Mouse (Mus musculus): ENCODE measurements at regions not wholly inside any gene's neighbourhood (a gene's known extent, or its start where the extent isn't known, plus 50 kb on each side); places are given as distances from the start of the nearest gene placed in this dataset.

- H3K27ac ChIP-seq (replicated peaks): no peak overlapping the region
- no peaks in the 10 kb centered on the region; the same call in 1 of the 2 replicates for H3K4me1 ChIP-seq
- no peaks in the 10 kb centered on the region for H3K9me3 ChIP-seq
- H3K4me3 ChIP-seq: no peak overlapping the region
- no peak overlapping the region for H3K9ac ChIP-seq (replicated peaks)
- no peaks in the 10 kb centered on the region for H3K36me3 ChIP-seq
- no peaks in the 10 kb centered on the region for H3K27me3 ChIP-seq
- no peak for ATAC-seq (replicated peaks)
- no peak overlapping the region for H3K4me2 ChIP-seq (replicated peaks)
Measured at GRCm38 (mm10) chr12:56233209-56233608, 112.5 kb downstream of the Mbip start.

GRCm38 (mm10) chr12:56224142-56224895, 121.4 kb downstream of the Mbip start:
- no peaks in the 10 kb centered on the region for H3K9me3 ChIP-seq
- no peak overlapping the region for H3K9ac ChIP-seq (replicated peaks)
- H3K27ac ChIP-seq (replicated peaks): no peak overlapping the region
- H3K36me3 ChIP-seq: no peaks in the 10 kb centered on the region
- H3K4me3 ChIP-seq: no peak overlapping the region
- H3K4me2 ChIP-seq (replicated peaks): no peak overlapping the region
- no peaks in the 10 kb centered on the region for H3K27me3 ChIP-seq
- WGBS: 94% methylated on average over 3 of the region's 3 CpGs
- H3K4me1 ChIP-seq: no peaks in the 10 kb centered on the region
- ATAC-seq (replicated peaks): no peak

GRCm38 (mm10) chr12:56193524-56193923, 152.2 kb downstream of the Mbip start:
- Histone ChIP-seq H3K4me2 (replicated peaks) (no peak overlapping the region), H3K27me3 (no peaks in the 10 kb centered on the region), H3K4me1 (no peaks in the 10 kb centered on the region), H3K4me3 (no peak overlapping the region), H3K9me3 (no peaks in the 10 kb centered on the region), H3K36me3 (no peaks in the 10 kb centered on the region), H3K27ac (replicated peaks) (no peak overlapping the region), H3K9ac (replicated peaks) (no peak overlapping the region)
- no peak for ATAC-seq (replicated peaks)
- WGBS: 87% methylated on average over 3 of the region's 3 CpGs

GRCm38 (mm10) chr12:56189562-56189961, 156.1 kb downstream of the Mbip start:
- 94% methylated on average over 12 of the region's 12 CpGs for WGBS
- no peaks in the 10 kb centered on the region for H3K9me3 ChIP-seq
- ATAC-seq (replicated peaks): no peak
- no peak overlapping the region for H3K4me2 ChIP-seq (replicated peaks)
- H3K27me3 ChIP-seq: no peaks in the 10 kb centered on the region
- H3K4me3 ChIP-seq: no peak overlapping the region
- no peaks in the 10 kb centered on the region for H3K4me1 ChIP-seq
- H3K36me3 ChIP-seq: no peaks in the 10 kb centered on the region
- H3K27ac ChIP-seq (replicated peaks): no peak overlapping the region
- no peak overlapping the region for H3K9ac ChIP-seq (replicated peaks)

- Histone ChIP-seq H3K4me3 (no peak overlapping the region), H3K36me3 (no peaks in the 10 kb centered on the region), H3K9me3 (no peaks in the 10 kb centered on the region), H3K27me3 (no peaks in the 10 kb centered on the region), H3K9ac (replicated peaks) (no peak overlapping the region), H3K27ac (replicated peaks) (no peak overlapping the region), H3K4me1 (no peaks in the 10 kb centered on the region), H3K4me2 (replicated peaks) (no peak overlapping the region)
- WGBS: 63% methylated on average over 3 of the region's 3 CpGs
- ATAC-seq (replicated peaks): no peak
Measured at GRCm38 (mm10) chr12:56160736-56161135, 185.0 kb downstream of the Mbip start.

- no peak overlapping the region for H3K9ac ChIP-seq (replicated peaks)
- H3K4me2 ChIP-seq (replicated peaks): no peak overlapping the region
- no peak overlapping the region for H3K4me3 ChIP-seq
- no peaks in the 10 kb centered on the region for H3K36me3 ChIP-seq
- H3K9me3 ChIP-seq: no peaks in the 10 kb centered on the region
- no peaks in the 10 kb centered on the region for H3K27me3 ChIP-seq
- H3K27ac ChIP-seq (replicated peaks): no peak overlapping the region
- WGBS: 74% methylated on average over 1 of the region's 1 CpGs
- ATAC-seq (replicated peaks): no peak
- H3K4me1 ChIP-seq: no peaks in the 10 kb centered on the region
Measured at GRCm38 (mm10) chr12:56144359-56144758, 201.3 kb downstream of the Mbip start.

GRCm38 (mm10) chr12:56143789-56144188, 201.9 kb downstream of the Mbip start:
- H3K27ac ChIP-seq (replicated peaks): no peak overlapping the region
- H3K36me3 ChIP-seq: no peaks in the 10 kb centered on the region
- no peak overlapping the region for H3K9ac ChIP-seq (replicated peaks)
- no peak overlapping the region for H3K4me3 ChIP-seq
- no peaks in the 10 kb centered on the region for H3K4me1 ChIP-seq
- ATAC-seq (replicated peaks): no peak
- no peaks in the 10 kb centered on the region for H3K27me3 ChIP-seq
- H3K9me3 ChIP-seq: no peaks in the 10 kb centered on the region
- no peak overlapping the region for H3K4me2 ChIP-seq (replicated peaks)
- 73% methylated on average over 2 of the region's 2 CpGs for WGBS

GRCm38 (mm10) chr12:56114446-56114845, 231.2 kb downstream of the Mbip start:
- Histone ChIP-seq H3K27ac (replicated peaks) (no peak overlapping the region), H3K36me3 (no peaks in the 10 kb centered on the region), H3K4me3 (no peak overlapping the region), H3K9ac (replicated peaks) (no peak overlapping the region), H3K9me3 (no peaks in the 10 kb centered on the region), H3K27me3 (no peaks in the 10 kb centered on the region), H3K4me1 (no peaks in the 10 kb centered on the region), H3K4me2 (replicated peaks) (no peak overlapping the region)
- WGBS: 63% methylated on average over 4 of the region's 4 CpGs
- 0 out of 2 replicates have a peak, but pooled peaks have one; percentile 32 for ATAC-seq (replicated peaks)

GRCm38 (mm10) chr12:56081406-56081805, 245.3 kb downstream of the Brms1l start:
- Histone ChIP-seq H3K4me1 (no peaks in the 10 kb centered on the region), H3K4me3 (no peak overlapping the region), H3K27ac (replicated peaks) (no peak overlapping the region), H3K9me3 (no peaks in the 10 kb centered on the region), H3K27me3 (0 out of 2 replicates have a peak, but pooled peaks cover 2% of the 10 kb centered on the region), H3K4me2 (replicated peaks) (no peak overlapping the region), H3K9ac (replicated peaks) (no peak overlapping the region), H3K36me3 (no peaks in the 10 kb centered on the region)
- 0 out of 2 replicates have a peak, but pooled peaks have one; percentile 32 for ATAC-seq (replicated peaks)

GRCm38 (mm10) chr12:56064183-56064582, 228.1 kb downstream of the Brms1l start:
- H3K36me3 ChIP-seq: no peaks in the 10 kb centered on the region
- no peaks in the 10 kb centered on the region for H3K9me3 ChIP-seq
- 43% methylated on average over 7 of the region's 7 CpGs for WGBS
- no peak overlapping the region for H3K4me2 ChIP-seq (replicated peaks)
- H3K27me3 ChIP-seq: 0 out of 2 replicates have a peak, but pooled peaks cover 6% of the 10 kb centered on the region
- no peaks in the 10 kb centered on the region for H3K4me1 ChIP-seq
- H3K9ac ChIP-seq (replicated peaks): no peak overlapping the region
- ATAC-seq (replicated peaks): no peak
- no peak overlapping the region for H3K27ac ChIP-seq (replicated peaks)
- no peak overlapping the region for H3K4me3 ChIP-seq

GRCm38 (mm10) chr12:56058876-56059275, 222.8 kb downstream of the Brms1l start:
- Histone ChIP-seq H3K27ac (replicated peaks) (no peak overlapping the region), H3K4me2 (replicated peaks) (no peak overlapping the region), H3K36me3 (no peaks in the 10 kb centered on the region), H3K4me1 (no peaks in the 10 kb centered on the region), H3K9ac (replicated peaks) (no peak overlapping the region), H3K4me3 (no peak overlapping the region), H3K9me3 (no peaks in the 10 kb centered on the region), H3K27me3 (peaks cover 12% of the 10 kb centered on the region; the same call in 1 of the 2 replicates)
- 82% methylated on average over 10 of the region's 10 CpGs for WGBS
- ATAC-seq (replicated peaks): 0 out of 2 replicates have a peak, but pooled peaks have one; percentile 59

- H3K9ac ChIP-seq (replicated peaks): no peak overlapping the region
- H3K27me3 ChIP-seq: peaks cover 12% of the 10 kb centered on the region; the same call in 1 of the 2 replicates
- no peaks in the 10 kb centered on the region for H3K4me1 ChIP-seq
- H3K27ac ChIP-seq (replicated peaks): no peak overlapping the region
- no peaks in the 10 kb centered on the region for H3K9me3 ChIP-seq
- H3K36me3 ChIP-seq: no peaks in the 10 kb centered on the region
- H3K4me3 ChIP-seq: no peak overlapping the region
- no peak overlapping the region for H3K4me2 ChIP-seq (replicated peaks)
- peak; percentile 92 for ATAC-seq (replicated peaks)
- 9% methylated on average over 17 of the region's 17 CpGs for WGBS
Measured at GRCm38 (mm10) chr12:56058463-56058862, 222.3 kb downstream of the Brms1l start.

GRCm38 (mm10) chr12:56055382-56055781, 219.3 kb downstream of the Brms1l start:
- no peak overlapping the region for H3K4me3 ChIP-seq
- H3K4me1 ChIP-seq: no peaks in the 10 kb centered on the region
- no peak overlapping the region for H3K27ac ChIP-seq (replicated peaks)
- ATAC-seq (replicated peaks): no peak
- no peaks in the 10 kb centered on the region for H3K9me3 ChIP-seq
- no peak overlapping the region for H3K9ac ChIP-seq (replicated peaks)
- no peaks in the 10 kb centered on the region for H3K36me3 ChIP-seq
- 77% methylated on average over 6 of the region's 6 CpGs for WGBS
- H3K27me3 ChIP-seq: peaks cover 6% of the 10 kb centered on the region; the same call in 1 of the 2 replicates
- no peak overlapping the region for H3K4me2 ChIP-seq (replicated peaks)

All from forebrain, embryonic 15.5 days (tissue).